Mouse (Mus musculus) heart, embryonic 13.5 days (tissue): ENCODE measurements around the gene Rbm20. TPM values are rescaled to one million over a fixed set of nuclear protein-coding genes. Genes with fewer than 3 reads are reported as not detected.

Experiments used
- ATAC-seq: fragments of 200-750 bp; cut with Nextera tagmentation; 2 replicates; pipeline ENCODE4 v1.8.0; 2017; ENCODE audit warnings: moderate TSS enrichment; ENCODE audit not compliant: insufficient number of reproducible peaks, low FRiP score, low TSS enrichment; ENCODE audit errors: extremely low read depth
- H3K27ac ChIP-seq: fragments of 300-500 bp; sonication (generic); replicated peaks from 2 replicates; pipeline ENCODE4 v1.5.1; 2015; ENCODE audit warnings: moderate library complexity, mild to moderate bottlenecking, inconsistent platforms
- H3K27me3 ChIP-seq: fragments of 300-500 bp; sonication (generic); replicated peaks from 2 replicates; pipeline ENCODE4 v1.6.1; 2015; ENCODE audit warnings: mild to moderate bottlenecking, inconsistent platforms
- H3K36me3 ChIP-seq: fragments of 300-500 bp; sonication (generic); 2 replicates; pipeline ENCODE4 v1.6.1; 2015; ENCODE audit warnings: mild to moderate bottlenecking, inconsistent platforms
- H3K4me1 ChIP-seq: fragments of 300-500 bp; sonication (generic); 2 replicates; pipeline ENCODE4 v1.6.1; 2015; ENCODE audit warnings: inconsistent platforms
- H3K4me2 ChIP-seq: fragments of 300-500 bp; sonication (generic); 2 replicates; pipeline ENCODE4 v1.6.1; 2015; ENCODE audit warnings: inconsistent platforms, mild to moderate bottlenecking, moderate library complexity
- H3K4me3 ChIP-seq: fragments of 300-500 bp; sonication (generic); 2 replicates; pipeline ENCODE4 v1.5.1; 2015; ENCODE audit warnings: moderate library complexity, mild to moderate bottlenecking, inconsistent platforms
- H3K9ac ChIP-seq: fragments of 300-500 bp; sonication (generic); 2 replicates; pipeline ENCODE4 v1.6.1; 2015; ENCODE audit warnings: inconsistent platforms, mild to moderate bottlenecking, moderate library complexity
- H3K9me3 ChIP-seq: fragments of 300-500 bp; sonication (generic); 2 replicates; pipeline ENCODE4 v1.6.1; 2016; ENCODE audit warnings: inconsistent platforms
- WGBS: fragments of 180-500 bp; shearing (Covaris S2); methylation state at CpG from one replicate; pipeline ENCODE4 v1.1.7; 2015; ENCODE audit warnings: mixed read lengths; 5-methylcytosine and 5-hydroxymethylcytosine counted together
- polyA plus RNA-seq: library from polyadenylated mRNA; unstranded; fragments of >200 nt; fragmentation: Nextera tagmentation; extraction: Ambion mirVana; gene quantifications from 2 replicates; pipeline ENCODE4 v1.2.1, GENCODE M21; 2015

Gene Rbm20
- polyA plus RNA-seq, 1 experiment from 2014 or later, result 33.1 TPM

DNA sequence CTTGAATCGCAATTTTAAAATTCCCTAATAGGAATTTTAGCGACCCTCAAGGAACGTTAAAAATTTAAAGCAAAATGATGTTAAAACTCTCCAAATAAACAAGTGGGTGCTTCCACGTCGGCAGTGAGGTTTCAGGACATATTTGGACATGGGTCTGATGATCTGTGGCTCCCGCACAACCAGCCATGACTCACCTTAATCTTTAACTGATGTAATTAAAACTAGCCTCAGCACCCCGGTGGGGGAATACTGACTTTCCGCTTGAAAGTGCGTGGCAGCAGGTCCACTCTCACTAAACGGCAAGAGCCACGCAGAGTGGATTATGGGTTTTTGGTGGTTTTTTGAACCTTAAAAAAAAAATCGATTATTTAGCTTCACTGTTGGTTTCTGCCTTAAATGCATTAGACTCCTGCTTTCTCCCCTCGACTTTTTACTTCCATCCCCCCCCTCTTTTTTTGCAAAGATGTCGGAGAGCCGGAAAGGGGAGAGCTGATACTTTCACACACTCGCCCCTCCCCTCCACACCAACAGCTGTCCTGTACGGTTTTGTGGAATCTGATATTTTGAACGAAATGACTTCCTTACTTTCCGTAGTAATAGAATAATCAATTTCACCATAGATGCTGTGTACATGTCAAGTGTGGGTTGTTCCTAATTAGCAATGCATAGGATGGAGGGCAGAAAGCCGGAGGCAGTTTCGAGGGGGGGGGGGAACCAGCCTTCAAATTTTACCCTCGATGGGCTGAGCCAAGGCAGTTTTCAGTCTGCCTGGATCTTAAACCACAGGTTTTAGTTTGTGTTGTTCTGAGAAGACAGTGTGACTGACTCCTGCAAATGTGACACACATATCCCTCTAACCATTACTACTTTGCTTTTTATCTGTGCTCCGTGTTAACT lies 117.1 kb downstream of the Rbm20 start:
- Histone ChIP-seq H3K9me3 (no peaks in the 10 kb centered on the region), H3K36me3 (no peaks in the 10 kb centered on the region), H3K4me2 (peak overlapping the region; percentile 60), H3K4me1 (peaks cover 95% of the 10 kb centered on the region), H3K4me3 (peak overlapping the region; percentile 50), H3K27me3 (0 out of 2 replicates have a peak, but pooled peaks cover 7% of the 10 kb centered on the region), H3K9ac (peak overlapping the region; percentile 76), H3K27ac (peak overlapping the region; percentile 94)
- no peak for ATAC-seq
- 62% methylated on average over 23 of the region's 23 CpGs for WGBS

DNA sequence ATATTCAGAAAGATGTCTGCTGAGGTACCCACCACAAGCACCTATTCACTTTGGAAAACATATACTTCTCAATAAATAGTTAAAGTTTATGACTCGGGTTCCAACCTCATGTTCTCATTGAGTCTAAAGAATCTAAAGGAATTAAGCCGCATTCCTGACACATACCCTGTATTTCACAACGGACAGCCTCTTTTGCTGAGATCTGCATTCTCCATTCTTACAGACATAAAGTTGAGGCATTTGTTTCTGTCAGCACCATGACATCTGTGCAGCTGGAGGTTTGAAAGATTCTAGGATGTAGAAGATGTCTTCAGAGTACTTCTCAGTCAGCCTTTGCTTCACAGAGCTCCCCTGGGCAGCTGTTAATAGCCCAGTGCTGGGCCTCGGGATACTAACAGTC lies 117.9 kb downstream of the Rbm20 start:
- peak overlapping the region; percentile 76 for H3K9ac ChIP-seq
- 58% methylated on average over 4 of the region's 4 CpGs for WGBS
- 0 out of 2 replicates have a peak, but pooled peaks cover 7% of the 10 kb centered on the region for H3K27me3 ChIP-seq
- H3K9me3 ChIP-seq, result no peaks in the 10 kb centered on the region
- peak overlapping the region; percentile 94 for H3K27ac ChIP-seq
- peaks cover 95% of the 10 kb centered on the region for H3K4me1 ChIP-seq
- ATAC-seq, result no peak
- H3K4me2 ChIP-seq, result peak overlapping the region; percentile 60
- H3K36me3 ChIP-seq, result no peaks in the 10 kb centered on the region
- H3K4me3 ChIP-seq, result peak overlapping the region; percentile 50

DNA sequence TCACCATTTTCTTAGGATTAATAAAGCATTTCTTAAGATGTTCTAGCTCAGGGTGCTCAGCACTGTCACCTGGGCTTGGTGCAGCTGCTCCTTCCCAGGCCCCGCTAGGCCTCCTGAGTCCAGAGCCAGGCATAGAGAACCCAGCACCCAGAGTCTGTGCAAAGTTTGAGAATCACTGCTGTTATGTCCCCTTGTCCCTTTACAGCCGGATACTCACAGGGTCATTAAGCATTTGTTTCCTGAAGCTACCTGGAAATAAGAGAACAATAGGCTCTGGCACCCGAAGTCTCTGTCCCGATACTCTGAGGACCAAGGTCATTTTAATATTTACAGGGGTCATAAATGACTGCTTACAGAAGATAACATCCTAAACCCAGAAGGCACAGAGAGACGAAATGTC lies 118.9 kb downstream of the Rbm20 start:
- Histone ChIP-seq H3K36me3 (no peaks in the 10 kb centered on the region), H3K4me2 (peak overlapping the region; percentile 60), H3K4me1 (peaks cover 97% of the 10 kb centered on the region), H3K9me3 (no peaks in the 10 kb centered on the region), H3K27ac (peak overlapping the region; percentile 94; the same call in 1 of the 2 replicates), H3K27me3 (0 out of 2 replicates have a peak, but pooled peaks cover 4% of the 10 kb centered on the region), H3K4me3 (0 out of 2 replicates have a peak overlapping the region, but pooled peaks have one; percentile 1), H3K9ac (peak overlapping the region; percentile 76)
- WGBS, result 73% methylated on average over 5 of the region's 5 CpGs
- no peak for ATAC-seq

DNA sequence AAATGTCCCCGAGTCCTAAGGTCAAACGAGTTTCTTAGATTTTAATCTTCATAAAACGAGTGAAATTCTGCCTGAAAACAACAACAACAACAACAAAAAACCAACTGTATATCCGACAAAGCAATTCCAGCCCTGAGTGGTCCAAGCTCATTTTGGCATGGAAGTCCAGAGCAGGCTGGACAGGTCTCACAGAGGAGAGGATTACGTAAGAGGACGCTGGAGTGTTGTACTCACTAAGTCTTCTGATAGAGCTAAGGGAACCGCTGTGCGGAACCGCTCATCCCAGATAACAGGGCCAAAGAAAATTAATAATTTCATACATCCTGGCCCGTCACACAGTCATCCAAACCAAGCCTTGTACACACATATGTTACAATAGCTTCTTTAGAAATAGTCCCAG lies 120.7 kb downstream of the Rbm20 start:
- Histone ChIP-seq H3K4me3 (no peak overlapping the region), H3K4me1 (peaks cover 96% of the 10 kb centered on the region), H3K27me3 (no peaks in the 10 kb centered on the region), H3K36me3 (no peaks in the 10 kb centered on the region), H3K9me3 (no peaks in the 10 kb centered on the region), H3K9ac (peak overlapping the region; percentile 65), H3K4me2 (0 out of 2 replicates have a peak overlapping the region, but pooled peaks have one; percentile 7), H3K27ac (peak overlapping the region; percentile 95)
- WGBS, result 63% methylated on average over 10 of the region's 10 CpGs
- ATAC-seq, result no peak

DNA sequence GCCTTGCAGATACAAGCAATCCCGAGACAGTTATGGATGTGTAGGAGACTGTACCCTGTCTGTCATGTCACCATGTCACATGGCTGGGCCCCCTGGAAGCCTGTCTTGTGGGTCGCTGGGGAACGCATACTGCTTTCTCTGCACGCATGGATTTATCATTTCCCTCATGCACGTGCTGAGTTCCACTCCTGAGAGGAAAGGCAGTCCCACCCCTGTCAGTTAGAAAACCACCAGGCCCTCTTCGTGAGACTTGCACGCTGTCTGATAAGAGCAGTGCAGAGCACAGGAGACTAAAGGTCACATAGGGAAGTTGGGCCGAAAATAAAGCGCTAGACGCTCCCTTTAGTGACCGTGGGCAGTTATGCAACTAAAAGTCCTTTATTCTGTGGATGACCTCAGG lies 122.8 kb downstream of the Rbm20 start:
- H3K9me3 ChIP-seq, result no peaks in the 10 kb centered on the region
- no peak overlapping the region for H3K4me3 ChIP-seq
- no peaks in the 10 kb centered on the region for H3K27me3 ChIP-seq
- H3K4me1 ChIP-seq, result peaks cover 98% of the 10 kb centered on the region
- WGBS, result 13% methylated on average over 11 of the region's 11 CpGs
- H3K36me3 ChIP-seq, result no peaks in the 10 kb centered on the region
- peak overlapping the region; percentile 95 for H3K27ac ChIP-seq
- no peak for ATAC-seq
- H3K9ac ChIP-seq, result no peak overlapping the region
- H3K4me2 ChIP-seq, result peak overlapping the region; percentile 18; the same call in 1 of the 2 replicates

DNA sequence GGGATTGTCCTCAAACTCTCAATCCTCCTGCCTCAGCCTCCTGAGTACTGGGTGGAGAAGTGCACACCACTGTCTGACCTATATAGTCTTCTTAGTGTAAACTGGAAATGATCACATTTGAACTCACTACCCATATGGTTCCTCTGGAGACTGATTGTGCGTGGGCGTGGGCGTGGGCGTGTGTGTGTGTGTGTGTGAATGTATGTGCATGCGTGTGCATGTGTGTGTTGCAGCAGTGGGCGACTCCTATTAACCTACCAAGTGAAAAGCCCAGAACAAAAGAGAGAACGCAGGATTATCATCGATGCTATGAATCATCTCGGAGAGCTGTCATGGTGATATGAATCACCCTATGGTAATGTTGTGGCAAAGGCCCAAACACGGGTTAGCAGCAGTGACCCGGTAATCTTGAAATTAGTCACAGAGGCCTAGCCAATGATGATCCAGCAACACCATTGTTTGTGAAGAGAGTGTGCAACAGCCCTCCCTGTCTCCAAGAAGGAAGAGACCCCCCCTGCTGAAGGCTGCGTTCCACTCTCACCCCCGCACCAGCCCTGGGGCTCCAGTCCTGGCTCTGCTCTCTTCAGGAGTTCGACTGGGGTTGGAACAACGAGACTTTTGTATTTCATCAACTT lies 123.4 kb downstream of the Rbm20 start:
- Histone ChIP-seq H3K9me3 (no peaks in the 10 kb centered on the region), H3K36me3 (no peaks in the 10 kb centered on the region), H3K9ac (peak overlapping the region; percentile 61), H3K27me3 (0 out of 2 replicates have a peak, but pooled peaks cover 3% of the 10 kb centered on the region), H3K4me3 (no peak overlapping the region), H3K4me1 (peaks cover 98% of the 10 kb centered on the region), H3K4me2 (peak overlapping the region; percentile 18; the same call in 1 of the 2 replicates), H3K27ac (peak overlapping the region; percentile 95)
- ATAC-seq, result no peak
- WGBS, result 63% methylated on average over 15 of the region's 15 CpGs

DNA sequence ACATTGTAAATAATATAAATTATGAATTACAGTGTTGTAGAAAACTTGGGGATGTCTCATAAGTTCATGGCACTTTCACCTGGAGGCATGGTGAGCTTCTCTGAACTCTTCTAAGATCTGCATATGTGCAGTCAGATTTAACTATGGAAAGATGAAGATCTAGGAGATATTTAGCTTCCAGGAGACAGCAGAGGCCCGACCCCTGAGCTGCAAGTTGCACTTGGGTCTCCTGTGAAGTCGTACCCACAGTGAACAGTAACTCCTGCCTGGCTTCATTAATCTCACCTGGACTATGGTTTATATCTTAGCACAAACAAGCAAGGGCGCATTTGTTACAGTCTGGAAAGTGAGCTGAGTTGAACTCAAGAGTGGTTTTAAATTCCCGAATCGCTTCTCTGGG lies 124.3 kb downstream of the Rbm20 start:
- peak overlapping the region; percentile 61 for H3K9ac ChIP-seq
- H3K9me3 ChIP-seq, result no peaks in the 10 kb centered on the region
- no peak for ATAC-seq
- peak overlapping the region; percentile 95 for H3K27ac ChIP-seq
- H3K4me3 ChIP-seq, result no peak overlapping the region
- no peaks in the 10 kb centered on the region for H3K36me3 ChIP-seq
- 55% methylated on average over 5 of the region's 5 CpGs for WGBS
- peaks cover 98% of the 10 kb centered on the region for H3K4me1 ChIP-seq
- peak overlapping the region; percentile 32 for H3K4me2 ChIP-seq
- 0 out of 2 replicates have a peak, but pooled peaks cover 3% of the 10 kb centered on the region for H3K27me3 ChIP-seq

DNA sequence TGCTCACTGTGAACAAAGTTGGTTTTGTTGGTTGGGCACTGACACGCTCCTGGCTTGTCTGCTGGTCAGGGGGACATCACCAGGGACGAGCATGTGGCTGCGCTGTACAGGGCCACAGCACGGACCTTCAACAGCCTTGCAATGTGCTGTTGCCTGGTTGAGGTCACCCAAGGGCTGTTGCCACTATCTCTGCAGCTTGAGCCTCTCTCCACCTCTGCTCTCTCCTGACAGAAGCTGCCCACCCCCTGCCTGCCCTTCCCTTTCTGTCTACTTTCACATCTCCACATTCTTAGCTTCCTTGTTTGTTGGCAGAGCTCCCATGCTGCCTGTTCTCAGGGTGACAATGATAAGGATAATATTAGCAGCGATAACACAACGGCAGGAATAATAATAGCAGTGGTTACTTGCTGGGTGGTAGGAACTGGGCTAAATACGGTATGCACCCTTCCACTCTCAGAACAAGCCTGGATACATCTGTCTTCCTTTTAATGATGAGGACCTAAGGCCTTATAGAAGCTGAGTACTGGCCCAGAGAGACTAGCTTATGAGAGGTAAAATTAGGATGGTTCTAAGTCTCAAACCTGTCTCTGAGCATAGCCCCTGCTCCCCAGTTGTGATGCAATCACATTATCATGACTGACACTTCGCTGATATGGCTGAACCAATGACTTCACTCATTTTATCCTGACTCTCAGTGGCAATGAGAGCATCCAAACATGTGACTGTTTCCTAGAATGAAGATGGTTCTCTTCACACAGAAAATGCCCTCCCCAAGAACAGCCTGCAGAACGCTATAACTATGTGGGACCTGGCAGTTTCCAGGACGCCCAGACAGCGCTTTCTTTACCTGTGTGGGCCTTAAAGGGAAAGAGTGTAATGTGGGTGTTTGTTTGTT lies 124.9 kb downstream of the Rbm20 start:
- WGBS, result 30% methylated on average over 11 of the region's 11 CpGs
- Histone ChIP-seq H3K9me3 (no peaks in the 10 kb centered on the region), H3K36me3 (no peaks in the 10 kb centered on the region), H3K27me3 (0 out of 2 replicates have a peak, but pooled peaks cover 3% of the 10 kb centered on the region), H3K4me2 (peak overlapping the region; percentile 33), H3K4me3 (no peak overlapping the region), H3K4me1 (peaks cover 97% of the 10 kb centered on the region), H3K9ac (peak overlapping the region; percentile 61), H3K27ac (peak overlapping the region; percentile 95)
- ATAC-seq, result peak; percentile 72

DNA sequence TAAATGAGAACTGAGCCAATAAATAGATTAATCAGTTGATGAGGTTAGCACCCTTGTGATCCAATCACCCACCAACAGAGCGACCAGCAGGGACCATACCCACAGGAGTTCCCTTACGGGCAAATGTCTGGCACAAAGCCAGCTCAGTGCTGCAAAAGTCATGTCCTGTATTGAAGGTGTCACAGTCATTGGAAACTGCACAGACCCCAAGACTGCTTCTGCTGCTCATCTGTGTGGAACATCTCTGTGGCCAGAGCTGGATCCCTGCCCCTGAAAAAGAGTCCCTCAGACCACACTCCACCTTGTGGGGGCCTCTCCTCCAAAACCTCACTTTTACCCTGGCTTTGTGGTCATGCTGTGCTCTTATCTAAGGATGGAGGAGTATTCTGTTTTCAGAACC lies 126.8 kb downstream of the Rbm20 start:
- Histone ChIP-seq H3K27ac (peak overlapping the region; percentile 95), H3K9ac (peak overlapping the region; percentile 65), H3K27me3 (0 out of 2 replicates have a peak, but pooled peaks cover 3% of the 10 kb centered on the region), H3K36me3 (no peaks in the 10 kb centered on the region), H3K4me1 (peaks cover 97% of the 10 kb centered on the region), H3K4me3 (no peak overlapping the region), H3K9me3 (no peaks in the 10 kb centered on the region), H3K4me2 (no peak overlapping the region)
- WGBS, result 14% methylated on average over 2 of the region's 2 CpGs
- no peak for ATAC-seq

DNA sequence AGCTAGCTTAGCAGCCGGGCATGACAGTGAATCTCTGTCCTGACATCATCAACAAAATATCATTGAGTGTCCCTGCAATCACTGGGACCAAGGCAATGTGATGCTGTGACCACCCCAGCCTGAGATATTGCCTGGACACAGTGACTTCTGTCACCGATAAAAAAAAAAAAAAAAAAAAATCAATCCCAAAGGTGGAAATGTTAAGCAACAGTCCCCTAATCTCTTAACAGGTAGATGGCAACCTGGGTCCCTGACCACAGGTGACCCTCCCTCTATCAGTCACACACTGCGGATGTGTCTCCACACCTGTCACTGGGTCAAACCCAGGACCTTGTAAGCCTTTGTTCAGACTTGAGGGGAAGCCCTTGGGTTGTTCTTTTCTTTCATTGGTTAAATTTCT lies 128.0 kb downstream of the Rbm20 start:
- Histone ChIP-seq H3K27ac (peak overlapping the region; percentile 59; the same call in 1 of the 2 replicates), H3K36me3 (no peaks in the 10 kb centered on the region), H3K4me2 (no peak overlapping the region), H3K9me3 (no peaks in the 10 kb centered on the region), H3K4me3 (no peak overlapping the region), H3K9ac (peak overlapping the region; percentile 37; the same call in 1 of the 2 replicates), H3K27me3 (0 out of 2 replicates have a peak, but pooled peaks cover 3% of the 10 kb centered on the region), H3K4me1 (peaks cover 97% of the 10 kb centered on the region)
- ATAC-seq, result no peak
- WGBS, result 61% methylated on average over 3 of the region's 3 CpGs
